Mouse (Mus musculus) c-Kit-positive CD71-negative TER-119-negative erythroid progenitor cells, embryonic 14.5 days (primary cell): ENCODE data around the gene Cela3a.
"Not testable (repeated sequence)": the region's sequence is repeated elsewhere in the genome, so short reads cannot be mapped to it uniquely, and the experiment has no call there.

Source experiments
- DNase-seq: peaks from one replicate; pipeline ENCODE4 v3.0.0-alpha.2; 2013; ENCODE audit warnings: low read depth

The Cela3a gene

DNA sequence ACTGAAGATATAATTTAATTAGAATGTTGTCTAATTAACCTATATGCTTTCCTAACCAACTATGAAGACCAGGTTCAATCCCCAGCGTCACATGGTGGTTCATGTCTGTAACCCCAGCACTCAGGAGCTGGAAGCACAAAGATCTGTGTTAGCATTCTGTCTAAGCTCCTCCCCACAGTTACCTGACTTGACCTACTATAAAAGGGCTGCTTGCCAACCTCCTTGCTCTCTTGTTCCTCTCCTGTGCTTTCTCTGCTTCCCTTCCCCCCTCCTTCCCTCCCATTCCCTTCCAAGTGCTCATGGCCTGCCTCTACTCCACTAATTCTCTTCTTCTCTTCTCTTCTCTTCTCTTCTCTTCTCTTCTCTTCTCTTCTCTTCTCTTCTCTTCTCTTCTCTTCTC is 5.3 kb upstream of the Cela3a start:
- no peak for DNase-seq

DNA sequence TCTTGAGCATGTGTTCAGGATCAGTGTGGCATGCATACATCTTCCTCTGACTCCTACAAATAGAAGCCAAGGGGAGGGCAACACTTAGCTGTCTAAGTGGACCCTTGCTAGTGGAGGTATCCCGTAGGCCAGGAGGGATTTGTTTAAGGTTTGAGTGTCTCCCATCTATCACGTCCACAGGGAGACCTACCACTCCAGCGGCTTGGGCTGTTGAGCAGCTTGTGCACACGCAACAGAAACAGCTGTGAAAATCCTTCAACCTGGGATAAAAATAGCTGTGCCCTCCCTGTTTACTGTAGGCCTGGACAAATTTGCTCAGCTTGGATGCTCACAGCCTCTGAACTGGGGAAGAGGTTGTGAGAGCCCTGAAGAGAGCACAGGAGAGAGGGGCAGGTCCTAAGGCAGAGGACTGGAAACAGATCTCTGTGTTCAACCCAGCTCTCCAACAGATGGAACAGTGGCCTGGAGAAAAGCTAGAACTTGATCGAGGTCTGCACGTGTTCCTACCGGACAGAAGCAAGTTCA is 2.7 kb upstream of the Cela3a start:
- not testable (repeated sequence) for DNase-seq

DNA sequence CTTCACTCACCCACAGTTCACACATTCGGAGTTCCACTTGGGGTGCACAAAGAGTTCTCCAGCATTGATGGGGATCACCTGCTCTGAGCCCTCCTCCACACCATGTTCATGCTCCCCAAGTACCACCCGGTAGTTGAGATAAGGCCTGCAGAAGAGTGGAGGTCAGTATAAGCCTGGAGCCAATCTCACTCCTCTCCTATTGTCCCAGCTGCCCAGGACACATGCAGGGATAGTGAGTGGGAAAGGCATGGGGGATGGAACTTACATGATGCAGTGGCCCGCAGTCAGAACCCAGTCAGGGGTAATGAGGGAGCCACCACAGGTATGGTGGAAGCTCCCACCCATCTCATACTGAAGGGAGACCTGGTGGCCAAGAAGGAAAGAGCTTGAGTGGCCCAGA is 4.0 kb downstream of the Cela3a start:
- no peak for DNase-seq

DNA sequence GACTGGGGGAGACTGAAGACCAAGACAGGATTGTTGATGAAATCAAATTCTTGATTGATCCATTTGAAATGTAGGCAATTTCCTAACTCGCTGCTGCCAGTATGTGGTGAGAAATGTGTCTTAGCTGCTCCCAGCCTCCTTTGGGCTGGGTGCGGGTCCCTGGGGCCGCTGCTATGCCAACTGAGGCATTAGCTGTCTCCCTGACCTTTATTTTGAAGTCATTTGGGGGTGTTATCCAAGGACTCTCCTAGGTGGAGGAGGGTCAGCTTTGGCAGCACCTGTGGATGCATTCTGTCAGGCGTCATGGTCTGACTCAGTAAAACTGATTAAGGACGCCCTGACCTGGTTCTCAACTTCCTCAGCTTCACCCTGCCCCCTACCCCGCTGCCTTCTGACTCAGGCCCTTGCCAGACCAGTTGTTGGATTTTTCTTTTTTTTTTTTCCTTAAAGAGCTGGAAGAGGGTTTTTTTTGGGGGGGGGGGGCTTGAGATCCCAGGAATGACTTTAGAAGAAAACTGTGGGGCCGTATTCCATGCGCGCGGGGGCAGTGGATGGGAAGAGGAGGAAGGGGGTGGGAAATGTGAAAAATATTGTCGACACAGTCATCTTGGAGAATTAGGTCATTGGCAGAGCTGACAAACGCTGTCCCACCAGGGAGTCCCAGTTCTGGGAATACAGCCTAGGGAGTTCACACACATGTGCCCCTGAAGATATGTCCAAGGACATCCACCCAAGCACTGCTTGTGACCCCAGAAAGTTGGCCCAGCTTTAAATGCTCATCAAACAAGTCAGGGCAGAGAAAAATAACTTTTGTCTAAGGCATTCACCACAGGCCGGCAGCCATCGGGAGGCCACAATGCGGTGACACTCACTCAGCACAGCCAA is 12.7 kb downstream of the Cela3a start:
- no peak for DNase-seq

- no peak for DNase-seq
Measured at GRCm38 (mm10) chr4:137393378-137394135, 16.0 kb downstream of the Cela3a start.

DNA sequence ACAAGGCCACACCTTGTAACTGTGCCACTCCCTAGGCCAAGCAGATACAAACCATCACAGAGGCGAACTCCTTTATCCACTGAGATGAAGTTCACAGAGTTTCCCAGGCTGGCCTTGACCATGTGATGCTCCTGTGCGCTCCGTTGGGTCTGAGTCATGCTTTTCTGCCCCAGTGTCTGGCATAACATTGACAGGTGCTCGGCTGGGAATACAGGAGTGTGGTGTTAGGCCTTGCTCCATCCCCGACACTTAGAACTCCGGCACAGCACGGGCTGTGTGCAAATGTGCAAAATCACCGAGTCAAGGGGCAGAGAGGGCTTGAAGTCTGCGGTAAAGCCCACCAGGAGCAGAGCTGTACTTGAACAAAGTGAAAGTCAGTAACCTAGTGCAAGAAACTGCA is 16.7 kb downstream of the Cela3a start:
- no peak for DNase-seq

- no peak for DNase-seq
Measured at GRCm38 (mm10) chr4:137391287-137391686, 18.3 kb downstream of the Cela3a start.

DNA sequence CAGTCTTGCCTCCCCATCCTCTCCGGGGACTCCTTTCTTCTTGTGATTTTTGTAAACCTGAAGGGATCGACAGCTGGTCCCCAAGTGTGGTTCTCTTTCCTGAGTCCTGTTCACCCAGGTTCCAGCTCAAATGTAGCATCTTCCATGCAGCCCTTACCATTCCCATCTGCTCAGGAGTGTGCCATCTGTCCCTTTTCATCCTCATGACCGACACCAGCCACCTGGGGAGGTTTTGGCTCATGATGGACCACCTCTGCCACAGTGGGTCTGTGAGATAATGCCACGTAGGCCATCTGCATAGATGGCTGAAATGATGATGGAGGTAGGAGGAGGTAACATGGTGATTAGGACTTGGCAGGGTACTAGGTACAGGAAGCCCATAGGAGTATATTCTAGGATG is 19.4 kb downstream of the Cela3a start:
- DNase-seq: no peak

DNA sequence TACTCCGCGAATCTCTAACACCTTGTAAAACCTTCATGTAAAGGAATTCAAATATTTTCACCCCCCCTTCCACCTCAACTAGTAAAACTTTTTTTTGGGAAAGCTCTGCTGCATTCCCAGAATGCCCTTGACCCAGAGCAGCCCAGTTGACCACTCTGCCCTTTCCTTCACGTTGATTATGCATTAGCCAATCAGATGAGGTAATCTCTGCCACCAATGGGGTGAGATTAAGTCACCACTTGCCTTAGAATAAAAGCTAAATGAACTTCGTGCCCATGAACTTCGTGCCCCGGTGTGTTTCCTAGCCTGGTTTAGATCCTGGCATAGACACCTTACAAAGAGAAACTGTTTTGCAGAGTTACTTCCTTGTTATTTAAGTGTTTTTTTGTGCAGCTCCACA is 20.6 kb downstream of the Cela3a start:
- DNase-seq: no peak

DNA sequence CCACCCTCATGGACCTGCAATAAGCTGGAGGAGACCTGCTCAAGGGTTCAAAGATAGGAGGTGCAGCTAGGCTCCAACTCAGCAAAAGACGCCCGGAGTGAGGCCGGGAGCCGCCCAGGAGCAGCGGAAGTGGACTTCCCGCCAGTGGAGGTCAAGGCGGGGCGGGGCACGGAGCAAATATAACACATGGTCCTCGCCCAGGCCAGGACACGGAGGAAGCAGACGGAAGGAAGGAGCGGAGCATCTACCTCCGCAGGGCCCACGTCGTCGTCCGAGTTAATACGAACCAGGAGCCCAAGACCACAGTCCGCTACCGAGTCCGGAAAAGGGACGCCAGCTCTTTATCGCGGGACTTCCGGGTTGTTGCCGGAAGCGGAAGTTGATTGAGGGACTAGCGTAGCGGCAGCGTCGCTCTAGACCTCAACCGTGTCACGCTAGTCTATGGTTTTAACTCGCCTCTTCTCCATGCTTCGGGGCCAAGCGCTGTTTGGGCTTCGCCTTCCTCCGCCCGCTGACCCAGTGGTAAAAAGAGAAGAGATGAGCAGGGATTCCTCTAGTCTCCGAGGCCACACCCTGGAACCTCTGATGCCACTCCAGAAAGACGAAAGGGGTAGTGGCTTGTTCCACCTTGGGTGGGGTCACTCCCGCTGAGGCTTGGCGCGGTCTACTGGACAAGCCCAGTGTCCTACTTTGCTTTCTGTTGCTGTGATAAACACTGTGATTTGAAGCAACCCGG is 21.4 kb downstream of the Cela3a start:
- peak; percentile 86 for DNase-seq

DNA sequence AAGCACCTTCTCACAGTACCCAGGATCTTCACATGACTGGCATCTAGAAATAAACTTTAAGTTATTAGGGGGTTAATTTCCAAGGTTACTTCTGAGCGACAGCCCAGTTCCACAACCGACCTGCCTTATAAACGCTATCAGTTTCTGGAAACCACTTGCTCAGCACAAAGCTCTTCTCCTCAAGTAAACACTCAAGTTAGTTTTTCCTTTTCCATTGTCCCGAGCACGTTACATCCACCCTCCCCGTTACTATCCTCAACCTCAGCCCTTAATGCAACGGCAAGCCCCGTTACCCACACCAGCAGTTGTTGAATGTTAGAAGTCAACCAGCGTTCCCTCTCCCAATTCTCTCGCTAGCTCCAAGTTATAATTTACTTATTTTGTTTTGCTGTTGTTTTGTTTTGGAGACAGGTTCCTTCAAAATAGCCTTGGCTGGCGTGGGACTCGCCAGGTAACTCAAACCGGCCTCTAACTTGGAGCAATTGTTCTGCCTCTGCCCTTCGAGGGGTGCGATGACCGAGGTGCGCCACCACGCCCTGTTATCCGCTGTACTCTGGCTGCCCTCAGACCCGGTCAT is 22.0 kb downstream of the Cela3a start:
- no peak for DNase-seq

DNA sequence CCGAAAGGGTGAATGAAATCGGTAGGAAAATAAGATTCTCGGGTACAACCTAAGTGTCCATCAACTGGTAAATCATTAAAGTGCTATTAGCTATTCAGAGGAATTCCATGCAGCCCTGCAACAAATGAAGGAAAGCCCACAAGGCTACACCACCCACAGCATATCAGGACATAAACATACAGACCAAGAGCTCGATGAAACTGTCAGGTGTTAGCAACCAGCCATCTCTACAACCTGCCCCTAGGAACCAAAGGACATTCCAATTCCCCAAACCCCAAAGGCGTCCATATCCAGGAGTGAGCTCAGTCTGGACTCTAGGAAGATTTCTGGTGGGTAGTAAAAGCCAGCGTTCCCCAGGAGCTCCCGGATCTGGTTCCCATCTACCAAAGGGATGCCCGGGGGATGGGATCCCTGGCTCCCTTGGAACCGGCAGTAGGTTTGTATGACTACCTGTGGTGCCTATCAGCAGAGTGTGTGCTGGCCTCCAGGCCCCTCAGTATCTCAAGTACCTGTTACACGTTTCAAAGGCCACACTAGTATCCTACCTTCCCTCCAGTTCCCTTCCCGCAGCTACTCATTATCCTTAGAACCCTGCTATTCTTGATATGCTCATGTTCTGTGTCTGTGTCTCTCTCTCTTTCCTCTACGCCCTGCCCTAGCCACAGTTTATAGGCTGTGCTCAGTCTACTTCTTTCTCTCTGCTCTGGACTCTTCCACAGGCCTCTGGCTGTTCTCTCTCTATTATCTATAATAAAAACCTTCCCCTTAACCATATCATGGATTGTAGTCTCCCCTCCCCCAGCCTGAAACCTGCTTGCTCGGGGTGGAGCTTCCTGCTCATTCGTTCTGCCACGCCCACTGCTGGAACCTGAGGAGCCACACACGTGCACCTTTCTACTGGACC is 28.6 kb downstream of the Cela3a start:
- no peak for DNase-seq

GRCm38 (mm10) chr4:137379713-137380255 is 29.8 kb downstream of the Cela3a start:
- DNase-seq: no peak

DNA sequence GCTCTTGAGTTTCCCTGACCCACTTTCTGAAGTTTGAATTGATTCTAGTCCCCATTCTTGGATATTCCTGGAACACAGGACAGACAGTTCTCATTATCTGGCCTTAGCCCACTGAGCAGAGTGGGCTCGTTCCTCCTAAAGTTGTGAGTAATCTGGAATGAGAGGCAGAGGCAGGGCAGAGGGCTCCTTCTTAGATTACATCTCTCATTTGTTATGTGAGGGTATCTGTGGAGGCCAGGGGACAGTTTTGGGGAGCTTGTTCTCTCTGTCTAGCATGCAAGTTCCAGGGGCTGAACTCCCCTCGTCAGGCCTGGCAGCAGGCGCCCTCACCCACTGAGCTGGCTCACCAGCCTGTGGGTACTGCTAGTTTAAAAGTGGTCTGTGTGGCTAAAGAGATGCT is 30.5 kb downstream of the Cela3a start:
- DNase-seq: no peak

- DNase-seq: no peak
Measured at GRCm38 (mm10) chr4:137377526-137378304, 31.9 kb downstream of the Cela3a start.

- DNase-seq: no peak
Measured at GRCm38 (mm10) chr4:137376778-137377177, 32.8 kb downstream of the Cela3a start.

- DNase-seq: no peak
Measured at GRCm38 (mm10) chr4:137375314-137376278, 34.0 kb downstream of the Cela3a start.

DNA sequence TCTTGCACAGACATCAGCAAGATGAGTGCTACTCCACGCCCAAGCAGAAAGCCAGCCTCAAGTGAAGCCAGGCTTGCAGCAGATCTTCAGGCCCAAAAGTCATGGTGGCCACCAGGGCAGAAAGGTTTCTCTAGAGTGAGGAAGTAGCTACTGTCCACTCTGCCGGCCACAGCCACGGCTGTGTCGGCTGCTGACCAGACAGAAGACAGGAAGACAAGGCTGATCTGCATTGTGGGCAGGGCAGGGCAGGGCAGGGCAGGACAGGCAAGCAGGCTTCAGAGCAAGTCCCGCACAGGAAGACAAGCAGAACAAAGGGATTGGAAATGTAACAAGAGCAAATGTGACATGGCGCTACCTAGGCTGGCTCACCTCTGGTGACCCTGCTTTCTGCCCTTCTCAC is 35.9 kb downstream of the Cela3a start:
- DNase-seq: no peak
